Mouse (Mus musculus) erythroid progenitor cell, adult 5-6 weeks (primary cell): ENCODE data around the gene Gm2310. TPM values are rescaled to one million over a fixed set of nuclear protein-coding genes. Genes with fewer than 3 reads are reported as not detected.
"Not testable (repeated sequence)": the region's sequence is repeated elsewhere in the genome, so short reads cannot be mapped to it uniquely, and the experiment has no call there.

ENCODE experiments used
- ATAC-seq: replicated peaks from 2 replicates; pipeline ENCODE4 v1.8.0; 2016; ENCODE audit warnings: moderate number of reproducible peaks, mild to moderate bottlenecking, moderate TSS enrichment, inconsistent platforms; ENCODE audit not compliant: poor library complexity, low FRiP score, severe bottlenecking
- total RNA-seq, 2 experiments: library from RNA; stranded (forward) in 1 of 2; stranded (reverse) in 1 of 2; fragments of 150-400 nt in 1 of 2; fragments of 186-747, 209-891 nt in 1 of 2; gene quantifications; 2 replicates each; pipeline versions ENCODE4 v1.2.3 to v1.2.4; 2015 to 2017; ENCODE audit warnings: low replicate concordance in 2 of 2

The Gm2310 gene
- not detected in 2 replicates for total RNA-seq (2015; ENCODE audit: low replicate concordance)
- not detected in 2 replicates for total RNA-seq (2017; ENCODE audit: low replicate concordance)

- not testable (repeated sequence) for ATAC-seq
Observed at GRCm38 (mm10) chr15:8519853-8520252, at the start of gene Gm2310. Gene Gm2310 (minus strand): TSS chr15:8519953.

GRCm38 (mm10) chr15:8568645-8569528 lies 49.1 kb upstream of the Gm2310 start:
- peak; percentile 54; the same call in 1 of the 2 replicates for ATAC-seq

- no peak for ATAC-seq
Observed at GRCm38 (mm10) chr15:8568286-8568644, 48.5 kb upstream of the Gm2310 start.

GRCm38 (mm10) chr15:8565416-8565815 lies 45.7 kb upstream of the Gm2310 start:
- no peak for ATAC-seq

GRCm38 (mm10) chr15:8564331-8564730 lies 44.6 kb upstream of the Gm2310 start:
- no peak for ATAC-seq

- ATAC-seq: no peak
Observed at GRCm38 (mm10) chr15:8563423-8564194, 43.9 kb upstream of the Gm2310 start.

- ATAC-seq: no peak
Observed at GRCm38 (mm10) chr15:8562776-8563175, 43.0 kb upstream of the Gm2310 start.

GRCm38 (mm10) chr15:8531201-8531600 lies 11.4 kb upstream of the Gm2310 start:
- ATAC-seq: no peak

- ATAC-seq: no peak
Observed at GRCm38 (mm10) chr15:8512957-8513356, 6.8 kb downstream of the Gm2310 start.

- no peak for ATAC-seq
Observed at GRCm38 (mm10) chr15:8511861-8512260, 7.9 kb downstream of the Gm2310 start.

GRCm38 (mm10) chr15:8502431-8502830 lies 17.3 kb downstream of the Gm2310 start:
- no peak for ATAC-seq

GRCm38 (mm10) chr15:8485261-8485660 lies 34.5 kb downstream of the Gm2310 start:
- ATAC-seq: no peak

GRCm38 (mm10) chr15:8469006-8469575 lies 50.7 kb downstream of the Gm2310 start:
- ATAC-seq: no peak

Other genes with a start within 250 kb of the Gm2310 start
- 54.8 and 83.8 TPM in 2 replicates for gene Nipbl, start 75.5 kb downstream of the Gm2310 start, total RNA-seq (2015; ENCODE audit: low replicate concordance)
- 66.6 and 69.1 TPM in 2 replicates for gene Nipbl, start 75.5 kb downstream of the Gm2310 start, total RNA-seq (2017; ENCODE audit: low replicate concordance)
- gene Slc1a3, start 190.8 kb upstream of the Gm2310 start, total RNA-seq (2015; ENCODE audit: low replicate concordance): 6.5 and 19.7 TPM in 2 replicates
- gene Slc1a3, start 190.8 kb upstream of the Gm2310 start, total RNA-seq (2017; ENCODE audit: low replicate concordance): 1.7 and 2.6 TPM in 2 replicates